Mouse (Mus musculus) thymus, postnatal 0 days (tissue): ENCODE measurements around the gene Klhl26. TPM values are rescaled to one million over a fixed set of nuclear protein-coding genes. Genes with fewer than 3 reads are reported as not detected.

Experiments used
- DNase-seq: peaks from one replicate; pipeline ENCODE4 v3.0.0-alpha.2; 2015; ENCODE audit warnings: low spot score
- polyA plus RNA-seq: library from polyadenylated mRNA; unstranded; fragments of >200 nt; fragmentation: Nextera tagmentation; extraction: Ambion mirVana; gene quantifications from 2 replicates; pipeline ENCODE4 v1.2.1, GENCODE M21; 2015

Gene Klhl26
- polyA plus RNA-seq, 1 experiment from 2014 or later: 8.0 TPM

DNA sequence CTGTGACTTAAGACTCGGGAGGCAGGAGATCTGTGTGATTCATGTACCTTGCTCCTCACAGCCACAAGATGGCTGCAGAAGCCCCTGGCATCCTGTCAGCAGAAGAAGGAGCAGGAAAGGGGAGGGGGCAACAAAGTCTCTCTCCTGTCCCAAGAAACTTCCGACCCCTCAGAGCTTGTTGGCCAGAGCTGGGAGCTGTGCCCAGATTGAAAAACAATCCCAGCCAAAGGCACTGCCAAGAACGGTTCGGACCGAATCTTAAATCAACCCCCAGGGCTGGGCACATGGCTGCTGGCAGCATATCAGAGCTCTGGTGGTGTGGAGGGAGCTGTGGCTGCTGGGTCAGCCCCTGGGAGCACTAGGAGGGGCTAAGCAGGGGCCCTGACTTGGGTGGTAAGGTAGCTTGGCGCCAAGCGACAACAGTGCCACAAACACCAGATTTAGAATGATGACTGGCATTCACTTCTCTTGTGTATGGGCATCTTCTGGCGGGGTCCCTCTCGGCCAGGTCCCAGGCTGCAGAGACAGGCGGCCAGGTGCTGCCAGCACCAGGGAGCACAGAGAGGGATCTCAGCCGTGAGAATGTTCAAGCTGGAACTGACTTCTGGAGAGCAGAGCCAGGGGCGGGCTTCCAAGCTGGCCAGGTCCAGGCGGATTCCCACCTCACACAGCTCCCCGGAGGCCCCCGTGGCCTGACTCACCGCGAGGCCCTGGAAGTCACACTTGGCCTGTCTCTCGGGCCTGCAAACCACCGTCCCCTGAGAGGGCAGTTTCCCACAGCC is 28.9 kb downstream of the Klhl26 start:
- DNase-seq: no peak

DNA sequence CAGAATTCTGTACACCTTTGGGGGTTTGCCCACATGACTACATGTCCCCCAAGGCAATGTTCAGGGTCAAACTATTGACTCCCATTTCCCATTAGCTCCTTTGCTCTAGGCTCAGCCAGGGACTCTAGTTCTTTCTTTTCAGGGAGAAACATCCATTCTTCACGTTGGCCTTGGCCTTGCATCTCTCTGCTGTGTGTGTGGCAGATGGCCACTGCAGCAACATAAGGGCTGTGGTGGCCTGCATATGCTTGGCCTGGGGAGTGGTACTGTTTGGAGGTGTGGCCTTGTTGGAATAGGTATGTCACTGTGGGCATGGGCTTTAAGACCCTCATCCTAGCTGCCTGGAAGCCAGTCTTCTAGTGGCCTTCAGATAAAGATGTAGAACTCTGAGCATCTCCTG is 30.8 kb downstream of the Klhl26 start:
- DNase-seq: no peak

DNA sequence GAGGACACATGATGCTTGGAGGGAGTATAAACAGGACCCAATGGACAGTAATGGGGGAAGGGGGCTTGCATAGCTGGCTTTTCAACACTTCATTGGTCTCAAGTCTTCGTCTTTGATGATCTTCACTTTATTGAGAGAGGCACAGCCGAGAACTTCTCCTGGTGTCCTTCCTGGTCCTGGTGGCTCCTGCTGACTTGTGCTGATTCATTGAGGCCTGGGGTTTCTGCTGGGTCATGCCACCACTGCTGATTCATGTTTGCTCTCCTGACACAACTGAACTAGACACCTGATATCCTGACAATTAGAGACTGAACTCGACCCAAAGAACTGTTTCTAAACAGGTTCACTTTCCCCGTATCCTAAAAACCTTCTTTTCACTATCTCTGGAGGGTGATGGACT is 33.4 kb downstream of the Klhl26 start:
- DNase-seq: no peak

DNA sequence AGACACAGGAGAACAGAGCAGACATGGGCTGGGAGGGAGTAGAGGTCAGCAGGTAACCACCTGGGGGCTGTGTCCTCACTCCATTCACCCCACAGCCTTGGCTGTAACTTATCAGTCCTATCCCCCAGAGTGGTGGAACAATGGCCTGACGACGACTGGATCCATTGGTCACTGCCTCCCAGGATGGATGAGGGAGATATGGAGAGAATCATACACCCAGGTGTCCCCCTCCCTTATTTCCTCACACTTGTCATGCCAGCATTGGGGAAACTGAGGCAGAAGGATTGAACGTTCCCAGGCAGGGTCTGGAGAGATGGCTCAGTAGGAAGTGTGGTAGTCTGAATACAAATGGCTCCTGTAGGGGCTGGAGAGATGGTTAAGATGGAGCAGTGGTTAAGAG is 35.2 kb downstream of the Klhl26 start:
- DNase-seq: no peak

DNA sequence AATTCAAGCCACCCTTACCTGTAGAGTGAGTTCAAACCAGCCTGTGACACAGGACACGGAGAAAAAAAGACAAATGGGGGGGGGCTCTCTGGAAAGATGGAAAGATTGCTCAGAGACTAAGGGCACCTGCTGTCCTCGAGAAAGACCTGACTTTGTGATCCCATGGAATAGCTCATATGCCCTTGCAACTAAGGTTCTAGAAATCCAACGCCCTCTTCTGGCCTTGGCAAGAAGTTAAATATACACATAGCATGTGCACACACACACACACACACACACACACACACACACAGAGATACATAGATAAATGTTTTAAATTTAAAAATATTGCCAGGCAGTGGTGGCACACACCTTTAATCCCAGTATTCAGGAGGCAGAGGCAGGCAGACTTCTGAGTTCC is 36.5 kb downstream of the Klhl26 start:
- DNase-seq: no peak

DNA sequence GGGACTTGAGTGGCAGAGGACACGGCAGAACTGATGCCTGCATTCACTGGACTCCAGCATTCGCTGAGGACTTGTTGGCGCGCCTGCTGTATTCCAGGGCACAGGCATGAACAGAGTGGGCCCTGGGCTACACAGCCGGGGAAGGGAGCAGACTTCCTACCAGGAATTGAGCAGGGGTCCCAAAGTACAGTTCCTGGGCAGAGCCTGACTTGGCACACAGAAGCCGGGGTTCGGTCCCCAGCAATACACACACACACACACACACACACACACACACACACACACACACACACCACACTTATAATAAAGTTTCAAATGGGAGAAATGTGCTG is 37.0 kb downstream of the Klhl26 start:
- no peak for DNase-seq

DNA sequence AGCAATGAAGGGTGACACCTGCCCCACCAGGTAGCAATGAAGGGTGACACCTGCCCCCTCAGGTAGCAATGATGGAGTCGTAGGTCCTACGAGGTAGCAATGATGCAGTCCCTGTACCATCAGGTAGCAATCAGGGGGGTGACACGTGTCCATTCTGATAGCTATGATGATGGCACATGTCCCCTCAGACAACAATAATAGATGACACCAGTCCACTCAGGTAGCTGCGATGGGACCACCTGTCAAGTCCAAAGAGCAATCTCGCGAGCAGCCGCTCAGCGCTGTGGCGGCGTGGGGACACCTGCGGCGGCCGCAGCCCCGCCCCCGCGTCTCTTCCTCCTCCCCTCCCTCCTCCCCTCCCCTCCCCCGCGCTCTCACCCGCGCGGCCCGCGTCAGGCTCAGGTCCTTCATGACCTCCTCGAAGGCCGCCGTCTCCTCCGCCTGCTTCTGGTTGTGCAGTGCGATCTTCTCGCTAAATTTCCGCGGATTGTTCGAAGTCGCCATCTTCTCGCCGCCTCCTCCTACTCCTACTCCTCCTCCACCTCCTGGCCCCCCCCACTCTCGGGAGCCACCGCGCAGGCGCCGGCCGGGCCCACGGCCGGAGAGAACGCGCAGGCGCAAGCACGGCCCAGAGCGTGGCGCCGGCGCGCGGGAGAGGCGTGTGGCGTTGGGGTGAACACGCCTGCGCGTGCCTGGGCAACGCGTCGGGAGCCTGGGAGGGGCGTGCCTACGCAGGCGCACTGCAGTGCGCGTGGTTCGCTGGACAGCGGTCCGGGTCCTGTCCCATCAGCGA is 37.5 kb downstream of the Klhl26 start, which contains the start of gene Crtc1:
Gene Crtc1 (minus strand): TSS at position 525 of the 793 bp plus-strand sequence.
- peak; percentile 98 for DNase-seq

DNA sequence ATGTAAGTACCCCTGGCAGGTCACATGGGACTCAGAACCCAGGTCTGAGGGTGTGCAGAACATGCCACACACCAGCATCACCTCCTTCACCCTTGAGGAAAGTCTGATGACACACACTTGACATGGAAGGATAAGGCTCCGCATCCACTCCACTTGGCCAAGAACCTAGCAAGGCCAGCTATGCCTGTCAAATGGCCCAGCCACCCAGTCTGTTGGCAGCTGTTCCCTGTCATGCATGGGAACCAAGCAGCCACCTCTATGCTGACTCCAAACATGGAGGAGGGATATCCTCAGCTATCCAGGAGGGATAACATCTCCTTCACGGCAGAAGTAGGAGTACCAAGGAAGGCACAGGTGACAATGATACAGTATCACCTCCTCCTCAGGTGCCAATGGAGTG is 38.3 kb downstream of the Klhl26 start:
- no peak for DNase-seq

DNA sequence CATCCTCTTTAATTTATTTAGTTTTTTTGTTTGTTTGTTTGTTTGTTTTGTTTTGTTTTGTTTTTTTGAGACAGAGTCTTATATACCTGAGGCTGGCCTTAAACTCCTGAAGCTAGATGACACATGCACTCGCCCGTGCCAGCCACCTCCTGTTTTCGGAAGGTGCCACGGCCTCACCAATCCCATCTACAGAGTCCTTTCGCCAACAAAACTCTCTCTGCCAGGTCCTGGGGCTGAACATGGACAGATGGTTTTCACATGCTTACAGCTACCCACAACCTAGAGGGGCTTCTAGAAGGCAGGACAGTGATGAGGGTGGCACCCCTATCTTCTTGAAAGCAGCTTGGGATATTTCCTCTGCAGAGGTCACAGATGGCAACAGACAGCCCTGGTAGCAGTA is 41.6 kb downstream of the Klhl26 start:
- no peak for DNase-seq

DNA sequence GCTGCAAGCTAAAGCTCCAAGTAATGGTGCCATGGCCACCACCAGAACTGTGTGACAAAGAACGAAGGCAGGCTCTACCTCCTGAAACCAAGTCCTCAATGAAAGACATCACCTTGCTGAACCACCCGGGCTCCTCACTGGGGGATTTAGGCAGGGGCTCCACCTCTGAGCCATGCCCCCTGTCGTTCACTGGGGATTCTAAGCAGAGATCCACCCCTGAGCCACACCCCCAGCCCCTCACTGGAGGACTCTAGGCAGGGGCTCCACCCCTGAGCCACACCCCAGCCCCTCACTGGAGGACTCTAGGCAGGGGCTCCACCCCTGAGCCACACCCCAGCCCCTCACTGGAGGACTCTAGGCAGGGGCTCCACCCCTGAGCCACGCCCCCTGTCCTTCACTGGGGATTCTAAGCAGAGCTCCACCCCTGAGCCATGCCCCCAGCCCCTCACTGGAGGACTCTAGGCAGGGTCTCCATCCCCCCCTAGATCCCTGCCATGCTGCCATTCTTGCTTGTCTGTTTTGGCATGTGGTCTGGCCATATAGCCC is 43.7 kb downstream of the Klhl26 start:
- no peak for DNase-seq

DNA sequence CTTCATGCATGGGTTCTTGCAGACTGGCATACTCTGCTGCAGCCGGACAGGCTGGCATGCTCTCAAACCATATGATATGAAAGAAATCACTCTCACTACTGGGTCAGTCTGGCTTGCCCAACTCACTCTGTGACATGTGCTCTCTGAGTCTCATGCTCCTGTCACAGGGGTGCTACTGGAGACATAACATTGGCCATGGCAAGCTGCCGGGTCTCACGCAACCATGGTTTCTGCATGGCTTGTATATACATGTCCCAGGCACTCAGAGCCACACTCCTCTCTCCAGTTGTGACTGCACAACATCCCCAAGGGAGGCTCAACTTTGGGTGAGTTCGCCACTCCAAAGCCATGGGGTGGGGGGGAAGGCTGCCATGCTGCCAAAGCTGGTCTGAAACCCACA is 45.6 kb downstream of the Klhl26 start:
- DNase-seq: no peak

DNA sequence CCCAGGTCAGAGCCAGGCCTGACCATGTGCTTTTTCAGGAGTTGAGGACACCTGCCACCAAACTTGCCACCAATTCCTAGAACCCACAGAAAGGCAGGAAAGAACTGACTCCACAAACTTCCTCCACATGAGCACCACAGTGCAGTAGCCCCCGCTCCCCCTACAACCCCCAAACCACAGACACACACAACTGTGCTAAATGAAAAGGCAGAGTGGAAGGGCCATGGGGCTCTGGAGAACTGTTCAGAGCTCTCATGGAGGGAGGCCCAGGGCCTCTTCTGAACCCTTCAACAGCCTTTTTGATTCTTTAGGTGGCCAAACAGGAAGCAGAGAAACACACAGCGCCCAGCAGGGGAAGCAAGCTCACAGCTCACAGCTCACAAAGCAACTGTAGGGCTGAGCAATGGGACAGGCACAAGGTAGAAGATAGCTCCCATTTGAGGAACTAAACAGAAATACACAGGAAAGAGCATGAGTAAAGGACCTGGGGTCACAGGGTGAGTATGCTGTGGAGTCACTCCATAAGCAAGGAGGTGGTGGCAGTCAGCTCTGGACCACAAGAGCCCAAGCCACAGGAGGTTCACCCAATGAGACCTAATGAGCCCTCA is 50.4 kb downstream of the Klhl26 start:
- DNase-seq: peak; percentile 41

DNA sequence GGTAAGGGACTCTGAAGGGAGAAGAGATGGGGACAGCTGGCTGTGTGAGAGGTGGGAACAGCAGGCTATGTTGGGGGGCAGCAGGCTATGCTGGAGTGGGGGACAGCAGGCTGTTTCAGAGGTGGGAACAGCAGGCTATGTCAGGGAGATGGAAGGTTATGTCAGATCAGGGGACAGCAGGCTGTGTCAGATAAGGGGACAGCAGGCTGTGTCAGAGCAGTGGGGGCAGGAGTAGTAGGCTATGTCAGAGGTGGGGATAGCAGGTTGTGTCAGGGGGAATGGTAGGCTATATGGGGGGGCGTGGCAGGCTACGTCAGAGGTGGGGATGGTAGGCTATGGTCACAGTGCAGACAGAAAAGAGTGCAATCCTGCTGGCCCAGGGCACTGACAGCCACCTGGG is 54.0 kb downstream of the Klhl26 start:
- DNase-seq: no peak

DNA sequence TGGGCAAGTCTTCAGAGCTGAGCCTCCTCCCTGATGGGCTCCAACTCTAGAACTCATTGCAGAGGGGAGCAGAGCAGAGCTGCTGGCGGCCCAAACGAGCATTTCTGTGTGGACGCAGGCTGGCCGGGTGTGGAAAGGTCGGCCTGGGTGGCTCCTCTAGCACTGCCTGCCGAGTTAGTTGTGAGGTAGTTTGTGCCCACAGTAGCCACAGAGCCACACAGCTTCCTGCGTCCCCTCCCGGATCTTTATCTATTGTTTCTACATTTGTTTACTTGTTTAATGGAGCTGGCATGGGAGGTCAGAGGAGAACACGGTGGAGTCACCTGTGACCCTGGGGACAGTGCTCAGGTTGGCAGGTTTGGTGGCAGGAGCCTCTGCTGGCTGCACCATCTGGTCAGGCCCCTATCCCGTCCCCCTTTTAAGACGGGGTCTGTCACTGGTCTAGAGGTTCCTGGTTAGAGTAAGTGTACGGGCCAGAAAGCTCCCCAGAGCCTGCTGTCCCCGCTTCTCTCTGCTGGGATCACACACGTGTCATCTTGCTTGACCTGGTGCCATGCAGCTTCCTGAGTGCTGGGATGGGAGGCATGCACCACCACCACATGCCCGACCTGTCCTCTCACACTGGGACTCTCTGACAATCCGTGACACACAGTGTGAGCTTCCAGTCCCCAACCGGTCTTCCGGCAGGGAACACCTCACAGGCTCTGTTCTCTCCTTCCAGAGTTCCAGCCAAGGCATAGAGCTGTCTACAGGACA is 55.2 kb downstream of the Klhl26 start:
- no peak for DNase-seq

DNA sequence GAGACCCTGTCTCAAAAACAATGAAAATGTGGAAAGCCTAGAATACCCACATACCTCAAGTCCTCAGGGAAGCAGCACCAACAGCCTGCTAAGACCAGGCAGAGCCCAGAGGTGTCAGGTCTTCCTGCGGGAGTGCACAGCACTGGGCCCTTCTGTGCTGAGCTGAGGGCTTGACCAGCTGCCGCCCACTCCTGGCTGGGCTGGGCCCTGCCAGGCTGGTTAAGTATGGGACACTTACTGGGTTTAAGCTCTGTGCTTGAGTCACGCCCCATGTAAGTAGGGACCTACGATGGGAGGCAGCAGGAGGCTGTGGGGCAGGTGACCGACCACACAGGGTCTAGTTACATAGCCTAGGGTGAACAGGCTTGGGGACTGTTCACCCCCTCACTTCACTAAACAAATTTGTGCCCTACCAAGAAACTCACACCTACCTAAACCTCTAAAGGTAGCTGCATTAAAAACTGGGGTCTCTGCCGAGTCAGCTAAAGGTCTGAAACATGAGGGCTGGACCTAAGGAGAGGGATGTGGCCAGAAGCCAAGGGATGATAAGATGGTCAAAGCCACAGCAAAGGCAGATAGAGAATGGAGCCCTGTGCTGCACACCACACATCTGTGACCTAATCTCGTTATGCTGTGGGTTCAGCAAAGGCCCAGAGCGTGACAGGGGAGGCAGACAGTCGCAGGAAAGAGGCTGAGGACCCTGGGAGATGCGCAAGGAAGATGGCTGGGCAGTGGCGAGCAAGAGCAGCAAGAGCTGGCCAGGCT is 56.7 kb downstream of the Klhl26 start:
- DNase-seq: no peak

DNA sequence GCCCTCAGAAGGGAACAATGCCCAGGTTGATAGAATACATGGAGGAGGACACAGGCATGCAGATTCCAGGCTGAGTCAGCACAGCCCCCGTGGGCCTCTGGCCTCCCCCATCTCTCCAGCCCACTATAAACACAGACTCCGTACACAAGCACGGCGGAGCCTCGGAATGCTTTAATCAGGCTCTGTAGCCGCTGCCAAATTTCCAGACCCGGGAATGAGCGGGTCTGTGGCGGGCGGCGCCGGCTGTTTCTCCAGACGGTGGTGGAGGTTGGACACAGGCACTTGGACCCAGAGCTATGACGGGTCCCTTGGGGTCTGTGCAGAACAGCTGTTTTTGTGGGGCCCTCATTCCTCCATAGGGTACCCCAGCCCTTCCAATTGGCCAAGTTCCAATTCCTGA is 57.8 kb downstream of the Klhl26 start:
- DNase-seq: no peak

DNA sequence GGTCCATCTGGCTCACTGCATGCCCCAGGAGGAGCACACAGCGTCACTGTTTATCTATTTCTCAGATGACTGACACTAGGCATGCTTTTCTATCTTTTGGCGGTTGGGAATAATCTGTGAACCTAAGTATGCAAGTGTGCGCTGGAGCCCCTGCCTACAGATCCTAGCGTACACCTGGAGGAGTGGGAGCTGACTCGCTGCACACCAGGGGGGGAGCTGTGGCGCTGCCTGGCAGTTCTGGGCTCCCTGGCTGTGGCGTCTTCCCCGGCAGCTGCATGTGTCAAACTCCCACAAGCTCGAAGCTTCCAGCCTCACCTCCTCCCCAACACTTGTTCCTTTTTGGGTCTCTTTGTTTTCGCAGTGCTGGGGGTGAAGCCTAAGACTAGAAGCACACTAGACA is 58.9 kb downstream of the Klhl26 start:
- DNase-seq: peak; percentile 24

DNA sequence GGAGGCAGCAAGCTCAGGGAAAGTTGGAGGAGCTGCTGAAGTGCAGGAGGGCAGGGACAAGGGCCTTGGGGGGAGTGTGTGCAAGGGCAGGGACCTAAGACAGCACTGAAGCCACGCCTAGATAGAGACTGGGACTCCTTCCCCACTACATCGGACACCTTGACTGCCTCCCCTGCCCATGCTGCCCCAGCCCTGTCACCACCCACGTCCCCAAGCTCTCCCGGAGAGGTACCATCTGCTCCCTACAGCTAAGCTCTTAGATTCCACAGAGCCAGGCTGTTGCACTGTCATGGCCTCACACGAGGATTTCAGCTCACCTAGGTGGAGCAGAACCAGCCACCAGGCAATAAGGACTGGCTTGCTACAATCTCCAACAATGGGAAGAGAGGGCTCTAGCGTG is 59.8 kb downstream of the Klhl26 start:
- no peak for DNase-seq

DNA sequence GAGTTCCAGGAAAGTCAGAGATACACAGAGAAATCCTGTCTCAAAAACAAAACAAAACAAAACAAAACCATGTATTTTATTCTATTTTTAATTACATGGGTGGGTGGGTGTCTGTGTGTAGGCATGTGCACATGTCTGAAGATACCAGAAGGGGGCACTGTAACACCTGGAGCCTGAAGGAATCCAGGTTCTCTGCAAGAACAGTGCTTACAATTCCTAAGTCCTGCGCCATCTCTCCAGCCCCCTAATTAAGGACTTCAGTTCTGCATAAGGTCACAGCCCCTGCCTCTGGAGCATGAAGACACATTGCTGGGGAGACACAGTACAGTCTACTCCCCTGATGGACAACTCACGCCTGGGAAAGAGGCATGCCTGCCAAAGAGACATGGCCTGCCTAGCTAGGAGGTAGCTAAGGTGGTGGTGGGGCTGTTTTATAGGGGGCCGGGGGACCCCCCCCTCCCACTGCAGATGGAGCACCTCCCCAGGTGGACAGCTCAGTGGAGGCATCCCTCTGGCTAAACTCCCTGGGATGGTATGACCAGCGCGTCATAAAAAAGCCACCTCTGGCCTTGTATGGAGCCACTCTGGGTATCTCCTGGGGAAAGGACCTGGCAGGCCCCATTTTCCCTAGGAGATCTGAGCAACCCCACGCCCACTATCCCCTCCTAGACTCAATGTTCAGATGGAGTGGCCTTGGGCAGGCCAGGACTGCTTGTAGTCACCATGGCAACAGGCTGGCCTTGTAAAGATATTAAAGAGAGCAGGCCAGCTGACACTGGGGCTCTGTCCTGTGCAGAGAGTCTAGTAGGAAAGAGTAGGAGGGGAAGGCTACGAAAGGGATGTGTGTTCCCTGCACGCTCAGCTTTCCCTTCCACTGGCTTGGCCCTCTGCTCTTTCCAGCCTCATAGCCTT is 61.0 kb downstream of the Klhl26 start:
- DNase-seq: peak; percentile 63
